Mouse (Mus musculus) heart, embryonic 15.5 days (tissue): ENCODE results near the gene Klhl22. TPM values are rescaled to one million over a fixed set of nuclear protein-coding genes. Genes with fewer than 3 reads are reported as not detected.

Experiments
- ATAC-seq: fragments of 200-750 bp; cut with Nextera tagmentation; replicated peaks from 2 replicates; pipeline ENCODE4 v1.8.0; 2017; ENCODE audit warnings: low read depth, moderate TSS enrichment; ENCODE audit not compliant: insufficient number of reproducible peaks, insufficient read depth, low FRiP score
- H3K27ac ChIP-seq: fragments of 300-500 bp; sonication (generic); 2 replicates; pipeline ENCODE4 v1.5.1; 2015; ENCODE audit warnings: mild to moderate bottlenecking, inconsistent platforms
- H3K27me3 ChIP-seq: fragments of 300-500 bp; sonication (generic); 2 replicates; pipeline ENCODE4 v1.6.1; 2015; ENCODE audit warnings: inconsistent platforms
- H3K36me3 ChIP-seq: fragments of 300-500 bp; sonication (generic); 2 replicates; pipeline ENCODE4 v1.6.1; 2015; ENCODE audit warnings: mild to moderate bottlenecking, inconsistent platforms
- H3K4me1 ChIP-seq: fragments of 300-500 bp; sonication (generic); replicated peaks from 2 replicates; pipeline ENCODE4 v1.6.1; 2015; ENCODE audit warnings: inconsistent platforms
- H3K4me2 ChIP-seq: fragments of 300-500 bp; sonication (generic); 2 replicates; pipeline ENCODE4 v1.6.1; 2015; ENCODE audit warnings: inconsistent platforms, mild to moderate bottlenecking, moderate library complexity
- H3K4me3 ChIP-seq: fragments of 300-500 bp; sonication (generic); 2 replicates; pipeline ENCODE4 v1.5.1; 2015; ENCODE audit warnings: mild to moderate bottlenecking, inconsistent platforms
- H3K9ac ChIP-seq: fragments of 300-500 bp; sonication (generic); 2 replicates; pipeline ENCODE4 v1.6.1; 2015; ENCODE audit warnings: mild to moderate bottlenecking, inconsistent platforms
- H3K9me3 ChIP-seq: fragments of 300-500 bp; sonication (generic); replicated peaks from 2 replicates; pipeline ENCODE4 v1.6.1; 2016; ENCODE audit warnings: inconsistent platforms
- WGBS: fragments of 180-500 bp; shearing (Covaris S2); methylation state at CpG from one replicate; pipeline ENCODE4 v1.1.7; 2015; ENCODE audit warnings: mixed read lengths; 5-methylcytosine and 5-hydroxymethylcytosine counted together
- polyA plus RNA-seq: library from polyadenylated mRNA; unstranded; fragments of >200 nt; fragmentation: Nextera tagmentation; extraction: Ambion mirVana; gene quantifications from 2 replicates; pipeline ENCODE4 v1.2.1, GENCODE M21; 2015

Gene Klhl22
- polyA plus RNA-seq, 1 experiment from 2014 or later, result 33.0 TPM

DNA sequence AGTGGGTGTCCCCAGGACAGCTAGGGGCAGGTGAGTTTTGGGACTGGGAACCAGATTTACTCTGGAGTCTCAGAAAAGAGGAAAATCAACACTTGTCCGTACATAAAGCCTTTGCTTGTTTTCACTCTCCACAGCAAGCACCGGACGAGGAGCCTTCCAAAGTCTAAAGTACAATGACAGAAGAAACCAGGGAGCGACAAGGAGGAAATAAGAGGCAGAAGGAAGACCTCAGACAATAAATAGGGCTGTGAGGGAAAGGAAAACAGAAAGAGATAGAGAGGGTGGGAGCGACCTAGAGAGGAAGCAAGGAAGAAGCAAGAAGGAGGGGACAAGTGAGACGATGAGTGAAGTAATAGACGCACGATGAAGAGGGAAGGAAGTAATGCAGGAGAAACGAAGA is 516 bp upstream of the Klhl22 start:
- Histone ChIP-seq H3K9ac (peak overlapping the region; percentile 82), H3K4me2 (peak overlapping the region; percentile 94), H3K36me3 (no peaks in the 10 kb centered on the region), H3K4me3 (peak overlapping the region; percentile 65), H3K27ac (peak overlapping the region; percentile 76), H3K9me3 (no peaks in the 10 kb centered on the region), H3K4me1 (peaks cover 21% of the 10 kb centered on the region), H3K27me3 (no peaks in the 10 kb centered on the region)
- ATAC-seq, result no peak
- WGBS, result 45% methylated on average over 9 of the region's 9 CpGs

DNA sequence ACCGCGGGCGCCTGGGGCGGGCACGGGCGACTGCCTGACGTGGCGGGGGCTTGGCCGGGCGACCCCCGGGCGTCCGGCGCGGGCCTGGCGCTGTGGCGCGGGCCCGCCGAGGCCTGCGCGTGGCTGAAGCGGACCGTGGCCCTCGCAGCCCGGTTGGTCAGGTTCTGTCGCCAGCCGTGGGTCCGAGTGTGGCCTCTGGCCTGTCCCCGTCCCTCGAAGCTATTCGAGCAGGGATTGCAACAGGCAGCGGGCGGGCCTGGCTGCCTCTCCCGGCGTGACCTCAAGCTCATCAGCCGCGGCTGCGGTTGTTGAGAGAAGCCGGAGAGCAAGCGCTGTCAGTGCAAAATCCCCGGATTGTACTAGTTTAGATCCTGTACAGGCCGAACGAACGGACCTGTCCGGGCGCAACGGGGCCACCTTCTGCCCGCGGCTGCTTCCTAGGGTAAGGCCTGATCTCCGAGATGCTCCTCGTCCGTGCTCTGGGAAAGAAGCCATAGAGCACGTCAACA is 449 bp downstream of the Klhl22 start:
- Histone ChIP-seq H3K4me1 (peaks cover 24% of the 10 kb centered on the region), H3K4me2 (peak overlapping the region; percentile 94), H3K27me3 (no peaks in the 10 kb centered on the region), H3K4me3 (peak overlapping the region; percentile 65), H3K9ac (peak overlapping the region; percentile 82), H3K9me3 (no peaks in the 10 kb centered on the region), H3K36me3 (no peaks in the 10 kb centered on the region), H3K27ac (peak overlapping the region; percentile 76)
- under 1% methylated on average over 54 of the region's 54 CpGs for WGBS
- peak; percentile 24 for ATAC-seq

DNA sequence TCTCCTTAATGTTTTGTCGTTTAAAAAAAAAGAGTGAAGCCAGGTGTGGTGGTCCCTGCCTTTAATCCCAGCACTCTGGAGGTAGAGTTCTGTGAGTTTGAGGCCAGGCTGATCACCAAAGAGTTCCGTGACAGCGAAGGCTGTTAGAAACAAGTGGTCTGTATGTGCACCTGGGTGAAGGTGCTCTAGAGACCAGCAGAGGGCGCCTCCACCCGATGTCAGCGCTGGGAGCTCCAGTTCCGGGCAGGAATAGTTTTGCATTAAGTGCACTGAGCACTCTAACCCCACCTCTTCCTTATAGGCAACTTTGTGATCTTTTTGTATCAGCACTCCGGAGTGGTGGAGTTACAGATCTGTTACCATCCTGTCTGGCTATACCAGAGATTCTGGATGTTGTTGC is 1.2 kb downstream of the Klhl22 start:
- no peak for ATAC-seq
- no peak overlapping the region; the same call in 1 of the 2 replicates for H3K9ac ChIP-seq

DNA sequence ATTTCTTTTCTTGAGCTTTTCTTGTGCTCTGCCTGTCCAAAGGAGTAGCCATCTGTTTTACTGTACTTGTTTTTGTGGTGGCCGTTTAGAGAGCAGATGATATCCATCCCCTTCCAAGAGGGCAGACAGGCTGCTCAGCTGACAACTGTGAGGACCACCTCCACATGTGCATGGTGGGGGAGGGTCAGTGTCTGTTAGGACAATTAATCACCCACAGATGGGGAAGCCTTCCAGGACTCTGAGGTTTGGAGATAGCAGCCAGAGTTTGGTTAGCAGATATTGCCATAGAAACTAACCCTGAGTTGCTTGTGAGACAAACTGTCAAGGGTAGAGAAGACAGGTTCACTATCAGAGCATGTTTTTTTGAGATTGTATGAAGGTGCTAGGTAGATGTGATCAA is 1.7 kb downstream of the Klhl22 start:
- H3K27me3 ChIP-seq, result no peaks in the 10 kb centered on the region
- H3K4me3 ChIP-seq, result no peak overlapping the region
- peak overlapping the region; percentile 94; the same call in 1 of the 2 replicates for H3K4me2 ChIP-seq
- H3K9me3 ChIP-seq, result no peaks in the 10 kb centered on the region
- 27% methylated on average over 1 of the region's 1 CpGs for WGBS
- no peak for ATAC-seq
- no peak overlapping the region for H3K9ac ChIP-seq
- peaks cover 24% of the 10 kb centered on the region for H3K4me1 ChIP-seq
- H3K36me3 ChIP-seq, result no peaks in the 10 kb centered on the region
- H3K27ac ChIP-seq, result no peak overlapping the region

More for the DNA sequence above, 1.2 kb downstream of the Klhl22 start:
- H3K36me3 ChIP-seq, result no peaks in the 10 kb centered on the region
- H3K27me3 ChIP-seq, result no peaks in the 10 kb centered on the region
- peak overlapping the region; percentile 94 for H3K4me2 ChIP-seq
- no peak overlapping the region for H3K27ac ChIP-seq
- H3K4me1 ChIP-seq, result peaks cover 24% of the 10 kb centered on the region
- 36% methylated on average over 8 of the region's 8 CpGs for WGBS
- H3K4me3 ChIP-seq, result peak overlapping the region; percentile 65
- H3K9me3 ChIP-seq, result no peaks in the 10 kb centered on the region

DNA sequence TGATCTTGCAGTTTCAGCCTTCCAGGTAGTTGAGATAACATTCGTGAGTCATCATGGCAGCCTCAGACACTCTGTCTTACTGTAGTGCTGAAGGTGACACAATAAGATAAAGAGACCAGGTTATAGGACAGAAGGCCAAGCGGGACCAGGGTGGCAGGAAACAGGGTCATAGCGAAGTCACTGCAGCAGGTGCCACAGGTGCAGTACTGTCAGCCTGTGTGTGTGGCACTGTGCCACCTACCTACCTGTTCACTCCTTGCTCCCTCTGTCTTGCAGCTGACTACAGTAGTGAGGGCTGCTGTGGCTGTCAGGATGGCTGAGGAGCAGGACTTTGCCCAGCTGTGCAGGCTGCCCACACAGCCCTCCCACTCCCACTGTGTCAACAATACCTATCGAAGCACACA is 4.7 kb downstream of the Klhl22 start:
- no peaks in the 10 kb centered on the region for H3K9me3 ChIP-seq
- no peak for ATAC-seq
- H3K36me3 ChIP-seq, result peaks cover 10% of the 10 kb centered on the region; the same call in 1 of the 2 replicates
- H3K9ac ChIP-seq, result no peak overlapping the region
- WGBS, result 69% methylated on average over 4 of the region's 4 CpGs
- H3K4me1 ChIP-seq, result peaks cover 27% of the 10 kb centered on the region
- H3K4me2 ChIP-seq, result no peak overlapping the region
- H3K27me3 ChIP-seq, result no peaks in the 10 kb centered on the region
- H3K27ac ChIP-seq, result no peak overlapping the region
- H3K4me3 ChIP-seq, result no peak overlapping the region

DNA sequence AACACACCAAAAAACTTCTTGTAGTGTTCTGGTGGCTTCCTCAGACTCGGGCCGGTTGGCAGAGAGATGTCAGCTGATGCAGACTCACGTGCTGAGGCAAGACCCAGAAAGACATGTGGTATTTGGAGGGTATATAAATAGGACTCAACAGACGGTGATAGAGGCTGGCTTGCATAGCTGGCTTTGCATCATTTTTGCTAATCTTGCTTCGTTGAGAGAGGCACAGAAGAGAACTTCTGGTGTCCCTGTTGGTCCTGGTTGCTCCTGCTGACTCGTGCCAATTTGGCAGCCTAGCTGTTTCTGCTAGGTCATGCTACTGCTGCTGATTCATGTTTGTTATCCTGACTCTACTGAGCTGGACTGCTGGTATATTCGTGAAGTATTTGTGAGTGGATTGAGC is 9.4 kb downstream of the Klhl22 start:
- Histone ChIP-seq H3K9ac (no peak overlapping the region), H3K27me3 (no peaks in the 10 kb centered on the region), H3K4me1 (peaks cover 18% of the 10 kb centered on the region), H3K4me3 (no peak overlapping the region), H3K4me2 (no peak overlapping the region), H3K27ac (peak overlapping the region; percentile 56), H3K36me3 (peaks cover 30% of the 10 kb centered on the region), H3K9me3 (no peaks in the 10 kb centered on the region)
- peak; percentile 66; the same call in 1 of the 2 replicates for ATAC-seq
- 42% methylated on average over 7 of the region's 7 CpGs for WGBS

DNA sequence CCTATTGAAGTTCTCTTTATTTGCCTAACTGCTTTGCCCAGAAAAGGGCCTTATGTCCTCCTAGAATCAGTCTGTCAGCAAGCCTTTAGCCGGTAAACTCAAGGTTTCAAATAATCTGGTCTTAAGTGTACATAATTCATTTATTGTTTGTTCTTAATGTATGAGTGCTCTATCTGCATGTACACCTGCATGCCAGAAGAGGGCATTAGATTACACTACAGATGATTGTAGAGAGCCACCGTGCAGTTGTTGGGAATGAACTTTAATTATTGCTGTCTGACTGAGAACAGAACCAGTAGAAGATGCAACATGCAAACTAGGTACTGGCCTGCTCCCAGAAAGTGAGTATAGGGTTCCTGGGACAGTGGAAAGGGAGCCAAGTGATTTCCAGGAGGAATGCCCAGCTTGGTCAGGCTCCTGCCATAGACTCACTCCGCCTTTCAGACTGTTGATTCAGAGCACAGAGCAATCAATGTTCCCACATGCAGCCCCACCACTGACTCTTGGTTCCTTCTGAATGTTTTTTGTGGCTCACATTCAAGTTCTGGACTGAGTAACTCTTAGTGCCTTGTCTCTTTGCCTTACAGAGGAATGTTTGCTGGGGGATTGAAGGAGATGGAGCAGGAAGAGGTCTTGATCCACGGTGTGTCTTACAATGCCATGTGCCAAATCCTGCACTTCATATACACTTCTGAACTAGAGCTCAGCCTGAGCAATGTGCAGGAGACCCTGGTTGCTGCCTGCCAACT is 11.9 kb downstream of the Klhl22 start:
- WGBS, result 66% methylated on average over 4 of the region's 4 CpGs
- ATAC-seq, result no peak
- peaks cover 34% of the 10 kb centered on the region for H3K36me3 ChIP-seq
- no peaks in the 10 kb centered on the region for H3K9me3 ChIP-seq
- H3K4me2 ChIP-seq, result no peak overlapping the region
- H3K4me1 ChIP-seq, result peaks cover 15% of the 10 kb centered on the region
- no peak overlapping the region for H3K9ac ChIP-seq
- no peaks in the 10 kb centered on the region for H3K27me3 ChIP-seq
- no peak overlapping the region for H3K4me3 ChIP-seq
- H3K27ac ChIP-seq, result no peak overlapping the region

DNA sequence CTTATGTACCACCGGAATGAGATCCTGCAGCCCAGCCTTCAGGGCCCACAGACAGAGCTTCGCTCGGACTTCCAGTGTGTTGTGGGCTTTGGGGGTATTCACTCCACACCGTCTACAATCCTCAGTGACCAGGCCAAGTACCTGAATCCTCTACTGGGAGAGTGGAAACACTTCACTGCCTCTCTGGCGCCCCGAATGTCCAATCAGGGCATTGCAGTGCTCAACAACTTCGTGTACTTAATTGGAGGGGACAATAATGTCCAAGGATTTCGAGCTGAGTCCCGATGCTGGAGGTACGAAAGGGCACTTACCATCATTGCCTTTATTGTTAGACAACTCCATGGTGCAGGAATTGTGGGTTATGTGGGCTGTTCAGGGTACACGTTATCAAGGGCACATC is 17.4 kb downstream of the Klhl22 start:
- 69% methylated on average over 11 of the region's 11 CpGs for WGBS
- peaks cover 2% of the 10 kb centered on the region; the same call in 1 of the 2 replicates for H3K4me1 ChIP-seq
- no peaks in the 10 kb centered on the region for H3K27me3 ChIP-seq
- no peak overlapping the region for H3K4me3 ChIP-seq
- no peak overlapping the region for H3K9ac ChIP-seq
- H3K27ac ChIP-seq, result no peak overlapping the region
- H3K4me2 ChIP-seq, result no peak overlapping the region
- no peaks in the 10 kb centered on the region for H3K9me3 ChIP-seq
- no peak; the same call in 1 of the 2 replicates for ATAC-seq
- peaks cover 37% of the 10 kb centered on the region for H3K36me3 ChIP-seq

DNA sequence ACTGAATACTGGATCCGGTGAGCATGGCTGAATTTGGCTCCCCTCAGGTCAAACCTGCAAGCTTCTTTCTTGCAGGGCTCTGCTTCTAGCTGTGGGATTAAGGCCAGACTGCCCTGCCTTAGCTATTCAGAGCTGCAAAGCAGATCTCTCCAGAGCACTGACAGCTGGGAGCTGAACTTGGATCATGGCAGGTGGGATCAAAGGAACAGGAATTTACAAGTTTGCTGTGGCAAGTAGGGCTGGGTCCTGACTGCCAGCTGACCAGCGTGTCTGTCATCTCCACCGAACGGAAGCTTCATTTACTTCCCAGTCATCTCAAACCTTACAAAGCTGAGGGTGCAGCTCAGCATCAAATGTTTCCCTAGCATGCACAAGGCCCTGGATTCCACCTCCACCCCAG is 18.8 kb downstream of the Klhl22 start:
- WGBS, result 74% methylated on average over 4 of the region's 4 CpGs
- Histone ChIP-seq H3K4me2 (no peak overlapping the region), H3K4me3 (no peak overlapping the region), H3K4me1 (0 out of 2 replicates have a peak, but pooled peaks cover 2% of the 10 kb centered on the region), H3K27me3 (no peaks in the 10 kb centered on the region), H3K9ac (no peak overlapping the region), H3K36me3 (peaks cover 27% of the 10 kb centered on the region), H3K9me3 (no peaks in the 10 kb centered on the region), H3K27ac (no peak overlapping the region)
- no peak for ATAC-seq

DNA sequence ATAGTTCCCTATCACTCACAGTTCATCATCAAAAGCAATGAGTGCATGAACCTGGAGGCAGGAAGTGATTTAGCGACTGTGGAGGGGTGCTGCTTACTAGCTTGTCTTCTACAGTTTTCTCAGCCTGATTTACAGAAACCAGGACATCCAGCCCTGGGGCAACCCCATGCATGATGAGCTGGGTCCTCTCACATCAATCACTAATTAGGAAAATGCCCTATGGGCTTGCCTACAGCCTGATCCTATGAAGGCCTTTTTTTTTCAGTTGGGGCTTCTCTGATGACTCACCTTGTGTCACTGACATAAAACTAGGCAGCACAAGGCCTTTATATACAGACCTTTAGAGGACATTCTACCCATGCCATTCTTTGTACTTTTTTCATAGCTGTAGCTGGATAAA is 20.3 kb downstream of the Klhl22 start:
- 76% methylated on average over 1 of the region's 1 CpGs for WGBS
- peaks cover 30% of the 10 kb centered on the region for H3K36me3 ChIP-seq
- H3K4me2 ChIP-seq, result no peak overlapping the region

DNA sequence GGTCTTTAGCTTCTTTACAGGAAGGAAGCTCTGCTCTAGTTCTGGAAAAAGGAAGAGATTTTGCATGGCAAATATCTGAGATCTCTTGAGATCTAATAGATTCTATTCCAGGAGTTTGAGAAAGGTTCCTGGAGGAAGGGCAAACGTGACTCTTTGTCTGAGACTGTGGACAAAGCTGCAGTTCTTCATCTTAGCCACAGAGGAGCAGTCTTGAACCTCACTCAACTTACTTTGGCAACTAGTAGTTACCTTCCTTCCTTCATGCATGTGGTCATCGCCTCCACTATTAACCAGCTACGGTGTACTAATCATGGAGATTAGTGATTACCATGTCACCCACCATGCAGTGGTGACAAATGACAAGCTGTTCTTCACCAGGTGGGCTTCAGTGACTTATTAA is 25.9 kb downstream of the Klhl22 start:
- Histone ChIP-seq H3K36me3 (peaks cover 52% of the 10 kb centered on the region), H3K9me3 (no peaks in the 10 kb centered on the region), H3K27ac (no peak overlapping the region), H3K4me3 (no peak overlapping the region), H3K9ac (no peak overlapping the region), H3K4me2 (no peak overlapping the region), H3K4me1 (no peaks in the 10 kb centered on the region), H3K27me3 (no peaks in the 10 kb centered on the region)
- WGBS, result 60% methylated on average over 3 of the region's 3 CpGs
- ATAC-seq, result no peak

More for the DNA sequence above, 20.3 kb downstream of the Klhl22 start:
- Histone ChIP-seq H3K4me3 (no peak overlapping the region), H3K4me1 (0 out of 2 replicates have a peak, but pooled peaks cover 2% of the 10 kb centered on the region), H3K27me3 (no peaks in the 10 kb centered on the region), H3K9me3 (no peaks in the 10 kb centered on the region), H3K27ac (no peak overlapping the region), H3K9ac (no peak overlapping the region)
- ATAC-seq, result no peak

DNA sequence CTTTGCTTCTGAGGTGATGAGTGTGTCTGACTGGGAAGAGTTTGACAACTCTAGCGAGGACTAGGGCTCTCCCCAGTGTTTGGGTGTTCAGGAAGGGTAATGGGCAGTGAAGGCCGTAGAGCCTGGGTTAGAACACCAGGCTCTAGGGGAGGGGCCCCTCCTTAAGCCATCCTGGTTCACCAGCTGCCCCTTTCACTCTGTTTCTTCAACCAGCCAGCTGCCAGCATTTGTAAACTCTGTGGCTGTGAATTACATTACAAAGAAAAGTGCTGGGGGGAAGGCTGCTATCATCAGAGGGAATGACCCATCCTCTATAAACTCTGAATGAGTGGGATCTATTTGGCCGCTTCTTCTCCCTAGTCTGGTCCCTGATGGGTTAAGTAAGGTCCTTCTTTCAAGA is 33.3 kb downstream of the Klhl22 start:
- Histone ChIP-seq H3K27me3 (peaks cover 21% of the 10 kb centered on the region), H3K4me3 (no peak overlapping the region), H3K9me3 (no peaks in the 10 kb centered on the region), H3K4me1 (peaks cover 13% of the 10 kb centered on the region), H3K27ac (no peak overlapping the region), H3K4me2 (no peak overlapping the region), H3K9ac (no peak overlapping the region), H3K36me3 (peaks cover 27% of the 10 kb centered on the region)
- 70% methylated on average over 3 of the region's 3 CpGs for WGBS
- ATAC-seq, result no peak
